Mouse (Mus musculus) kidney, adult 2 months (tissue): ENCODE measurements around the gene Gabbr2.

Source experiments
- CTCF ChIP-seq: fragments of 200-500 bp; conservative IDR thresholded peaks from 2 replicates; pipeline ENCODE4 v1.5.1; 2011; ENCODE audit warnings: low read depth, mild to moderate bottlenecking, control low read depth, low read length, moderate library complexity, mixed read lengths; ENCODE audit not compliant: insufficient read depth, insufficient read length
- POLR2A ChIP-seq: fragments of 200-500 bp; IDR thresholded peaks from one replicate; pipeline ENCODE4 v1.6.1; 2011; ENCODE audit warnings: low read depth, low read length, control low read depth

DNA sequence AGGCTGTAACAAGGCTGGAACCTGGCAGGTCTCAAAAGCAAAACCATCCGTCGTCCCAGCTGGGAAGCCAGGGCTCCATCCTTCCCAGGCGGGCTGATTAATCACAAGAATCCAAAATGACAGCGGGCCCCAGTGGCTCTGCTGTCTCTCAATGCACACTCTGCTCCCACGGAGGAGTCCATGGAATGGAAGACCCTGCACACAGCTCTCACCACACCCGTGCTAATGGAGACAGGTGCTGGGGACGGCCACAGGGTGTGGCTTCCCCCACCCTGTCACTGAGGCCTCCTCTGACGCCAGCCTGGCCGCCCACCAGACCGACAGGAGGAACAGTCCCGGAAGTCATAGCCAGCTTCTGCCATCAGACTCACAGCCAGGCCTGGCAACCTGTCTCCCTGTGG lies 15.0 kb downstream of the Gabbr2 start:
- TF ChIP-seq POLR2A = no peak
- TF ChIP-seq CTCF = no peak
